Comparison of ENCODE assay signal across 11 mouse cellular contexts in the genomic region with DNA sequence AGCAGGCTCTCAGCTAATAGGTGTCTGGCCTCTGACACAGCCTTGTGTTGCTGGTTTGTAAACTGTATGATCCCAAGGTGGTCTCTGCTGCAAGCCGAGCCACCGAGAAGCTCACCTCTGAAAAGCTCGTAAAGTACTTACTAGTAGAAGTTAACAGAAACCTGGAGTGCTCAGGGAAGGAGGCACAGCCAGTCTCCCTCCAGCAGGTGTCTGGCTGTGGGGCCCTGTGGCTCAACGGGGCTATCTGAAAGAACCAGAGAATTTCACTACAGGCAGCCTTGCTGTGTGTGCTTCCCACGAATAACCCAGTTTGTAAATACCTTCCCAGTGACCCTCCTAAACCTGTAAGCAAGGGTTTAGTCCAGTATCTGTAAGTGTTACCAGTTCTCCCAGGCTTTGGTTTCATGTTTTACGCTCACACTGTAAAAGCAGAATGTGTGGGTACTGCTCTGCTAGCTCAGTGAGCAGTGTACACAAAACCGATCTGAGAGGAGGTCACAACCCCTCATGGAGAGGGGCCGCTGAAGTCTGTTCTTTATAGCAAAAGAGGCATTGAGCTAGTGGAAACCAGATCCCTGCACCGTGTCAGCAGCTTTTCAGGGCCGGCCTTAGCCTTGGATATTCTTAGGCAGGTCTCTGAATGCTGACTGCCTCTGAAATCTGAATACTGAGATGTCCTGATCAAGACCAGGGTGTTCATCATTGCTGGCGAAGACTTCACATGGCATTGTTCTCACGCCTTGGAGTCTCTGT.
DNase-seq lines count a peak whose midpoint lies in the region; ATAC-seq and TF ChIP-seq lines count a peak whose summit lies in the region.
"Had no signal": no experiment of that assay in that cellular context is flagged by ENCODE, and none has a peak within 500 bp of the region (broad histone marks: within the 10 kb centered on the region; RNA-seq: fewer than 3 reads in every experiment).

No protein-coding gene starts in this region.

- H3K27me3 ChIP-seq in forebrain, embryonic 12.5 days, result no peaks in the 10 kb centered on the region
- no peaks in the 10 kb centered on the region for H3K27me3 ChIP-seq in forebrain, embryonic 16.5 days (replicated peaks; ENCODE audit: control insufficient read depth, insufficient read depth, low read length)
- no peaks in the 10 kb centered on the region for H3K27me3 ChIP-seq in kidney, embryonic 14.5 days (ENCODE audit: control insufficient read depth, insufficient read depth, low read length)
- no peaks in the 10 kb centered on the region for H3K27me3 ChIP-seq in testis, adult 2 months (ENCODE audit: control insufficient read depth, insufficient read depth, low read length)
- no peaks in the 10 kb centered on the region for H3K27me3 ChIP-seq in intestine, embryonic 15.5 days (replicated peaks)

- H3K9me3 ChIP-seq in forebrain, embryonic 12.5 days, result no peaks in the 10 kb centered on the region
- no peaks in the 10 kb centered on the region for H3K9me3 ChIP-seq in forebrain, embryonic 16.5 days (ENCODE audit: control insufficient read depth, low read length)
- H3K9me3 ChIP-seq in kidney, embryonic 14.5 days (ENCODE audit: control insufficient read depth, low read length), result no peaks in the 10 kb centered on the region
- no peaks in the 10 kb centered on the region for H3K9me3 ChIP-seq in intestine, embryonic 15.5 days

- H3K36me3 ChIP-seq in forebrain, embryonic 12.5 days (replicated peaks), result peaks cover 14% of the 10 kb centered on the region
- H3K36me3 ChIP-seq in forebrain, embryonic 16.5 days (ENCODE audit: control insufficient read depth, insufficient read depth), result peaks cover 4% of the 10 kb centered on the region
- peaks cover 18% of the 10 kb centered on the region for H3K36me3 ChIP-seq in kidney, embryonic 14.5 days (ENCODE audit: control insufficient read depth, insufficient read depth, low read length)
- H3K36me3 ChIP-seq in testis, adult 2 months (ENCODE audit: control insufficient read depth, insufficient read depth, low read length), result no peaks in the 10 kb centered on the region
- H3K36me3 ChIP-seq in intestine, embryonic 15.5 days, result peaks cover 5% of the 10 kb centered on the region; the same call in 1 of the 2 replicates

- no peak overlapping the region for H3K4me3 ChIP-seq in forebrain, embryonic 12.5 days (replicated peaks)
- no peak overlapping the region for H3K4me3 ChIP-seq in forebrain, embryonic 16.5 days (replicated peaks; ENCODE audit: low read length)
- H3K4me3 ChIP-seq in kidney, embryonic 14.5 days (ENCODE audit: low read length), result no peak overlapping the region
- H3K4me3 ChIP-seq in testis, adult 2 months (ENCODE audit: control insufficient read depth, low read depth, low read length), result peak overlapping the region; percentile 79
- H3K4me3 ChIP-seq in intestine, embryonic 15.5 days (replicated peaks), result no peak overlapping the region

- no peak for DNase-seq in kidney, postnatal 14 days
- DNase-seq in testis, postnatal 10 days (ENCODE audit: low spot score), result no peak
- DNase-seq in skeletal muscle tissue, adult 2 months (ENCODE audit: low read depth, low spot score), result peak; percentile 67
- DNase-seq: adrenal gland, postnatal 25 days; cerebellum, adult 9-10 months had no signal

- H3K9ac ChIP-seq in forebrain, embryonic 12.5 days, result no peak overlapping the region
- H3K9ac ChIP-seq in forebrain, embryonic 16.5 days (replicated peaks; ENCODE audit: low read depth, low read length), result no peak overlapping the region
- H3K9ac ChIP-seq in kidney, embryonic 14.5 days (ENCODE audit: low read depth, low read length), result no peak overlapping the region
- no peak overlapping the region for H3K9ac ChIP-seq in intestine, embryonic 15.5 days

- H3K4me2 ChIP-seq in forebrain, embryonic 12.5 days, result no peak overlapping the region
- H3K4me2 ChIP-seq in forebrain, embryonic 16.5 days (ENCODE audit: low read length), result no peak overlapping the region
- no peak overlapping the region for H3K4me2 ChIP-seq in kidney, embryonic 14.5 days (replicated peaks; ENCODE audit: low read depth, low read length)
- H3K4me2 ChIP-seq in intestine, embryonic 15.5 days (replicated peaks), result no peak overlapping the region

- TF ChIP-seq POLR2A in testis, adult 2 months (IDR thresholded peaks at IDR 0.05; ENCODE audit: control insufficient read depth, low read depth, low read length), result no peak

- no peak for TF ChIP-seq CTCF in testis, adult 2 months (IDR thresholded peaks at IDR 0.05; ENCODE audit: control insufficient read depth, insufficient read depth, insufficient replicate concordance, low read depth, low read length)

- peaks cover 12% of the 10 kb centered on the region for H3K4me1 ChIP-seq in forebrain, embryonic 12.5 days
- peaks cover 5% of the 10 kb centered on the region for H3K4me1 ChIP-seq in forebrain, embryonic 16.5 days (replicated peaks; ENCODE audit: control insufficient read depth, insufficient read depth, low read length)
- H3K4me1 ChIP-seq in kidney, embryonic 14.5 days (ENCODE audit: control insufficient read depth, insufficient read depth, low read length), result peaks cover 11% of the 10 kb centered on the region; the same call in 1 of the 2 replicates
- H3K4me1 ChIP-seq in testis, adult 2 months (ENCODE audit: control insufficient read depth, insufficient read depth, low read length), result no peaks in the 10 kb centered on the region; the same call in 1 of the 2 replicates
- no peaks in the 10 kb centered on the region for H3K4me1 ChIP-seq in intestine, embryonic 15.5 days (replicated peaks)

- H3K27ac ChIP-seq in forebrain, embryonic 12.5 days, result 0 out of 2 replicates have a peak overlapping the region, but pooled peaks have one; percentile 15
- H3K27ac ChIP-seq in forebrain, embryonic 16.5 days (ENCODE audit: low read length), result no peak overlapping the region
- H3K27ac ChIP-seq in kidney, embryonic 14.5 days (ENCODE audit: low read depth, low read length), result peak overlapping the region; percentile 59; the same call in 1 of the 2 replicates
- no peak overlapping the region for H3K27ac ChIP-seq in testis, adult 2 months (ENCODE audit: control insufficient read depth, insufficient read depth, low read depth, low read length)
- H3K27ac ChIP-seq in intestine, embryonic 15.5 days, result no peak overlapping the region
- H3K27ac ChIP-seq: macrophage had no signal

- ATAC-seq in forebrain, embryonic 12.5 days (ENCODE audit: low FRiP score), result 0 out of 2 replicates have a peak, but pooled peaks have one; percentile 39
- ATAC-seq in forebrain, embryonic 16.5 days, result no peak
- ATAC-seq in kidney, embryonic 14.5 days (ENCODE audit: low FRiP score, low TSS enrichment), result peak; percentile 95
- no peak for ATAC-seq in intestine, embryonic 15.5 days

- WGBS in forebrain, embryonic 12.5 days, result 64% methylated on average over 12 of the region's 12 CpGs
- 71% methylated on average over 12 of the region's 12 CpGs for WGBS in forebrain, embryonic 16.5 days
- WGBS in kidney, embryonic 14.5 days, result 35% methylated on average over 12 of the region's 12 CpGs
- WGBS in intestine, embryonic 15.5 days, result 58% methylated on average over 12 of the region's 12 CpGs

Comparison
In these comparisons a context has a peak if more than half of its experiments do, and no peak if none do; other contexts are left out.
1. ATAC-seq: peak in forebrain, embryonic 12.5 days (single experiment) and kidney, embryonic 14.5 days (single experiment); none in forebrain, embryonic 16.5 days (single experiment) and intestine, embryonic 15.5 days (single experiment).
2. H3K27ac ChIP-seq: peak in forebrain, embryonic 12.5 days (single experiment) and kidney, embryonic 14.5 days (single experiment); none in forebrain, embryonic 16.5 days (single experiment), testis, adult 2 months (single experiment) and intestine, embryonic 15.5 days (single experiment).